Comparison of ENCODE assay signal across 8 mouse cellular contexts in genomic region chr2:18799966-18800645, GRCm38 (mm10).
DNase-seq lines count a peak whose midpoint lies in the region; ATAC-seq and TF ChIP-seq lines count a peak whose summit lies in the region.

No protein-coding gene starts in this region.

- intact Hi-C loops in left cerebral cortex, postnatal 14 days (cut with DNase I): no loop called here

- WGBS in forebrain, embryonic 16.5 days: under 1% methylated on average over 46 of the region's 46 CpGs
- WGBS in hindbrain, postnatal 0 days: under 1% methylated on average over 45 of the region's 46 CpGs

- peak overlapping the region; percentile 84 for H3K4me2 ChIP-seq in forebrain, embryonic 16.5 days (ENCODE audit: low read length)
- peak overlapping the region; percentile 78 for H3K4me2 ChIP-seq in hindbrain, postnatal 0 days (ENCODE audit: low read depth, low read length)

- H3K36me3 ChIP-seq in forebrain, embryonic 16.5 days (ENCODE audit: control insufficient read depth, insufficient read depth): no peaks in the 10 kb centered on the region
- H3K36me3 ChIP-seq in hindbrain, postnatal 0 days (ENCODE audit: insufficient read depth, low read length): no peaks in the 10 kb centered on the region

- peaks cover 25% of the 10 kb centered on the region for H3K4me1 ChIP-seq in forebrain, embryonic 16.5 days (replicated peaks; ENCODE audit: control insufficient read depth, insufficient read depth, low read length)
- H3K4me1 ChIP-seq in hindbrain, postnatal 0 days (ENCODE audit: insufficient read depth, low read length): peaks cover 6% of the 10 kb centered on the region

- ATAC-seq in forebrain, embryonic 16.5 days: peak; percentile 72
- ATAC-seq in hindbrain, postnatal 0 days: peak; percentile 90
- peak; percentile 25; the same call in 1 of the 2 replicates for ATAC-seq in megakaryocyte-erythroid progenitor cell, adult 5-6 weeks (replicated peaks; ENCODE audit: low FRiP score, low TSS enrichment, poor library complexity, severe bottlenecking)

- peaks cover 2% of the 10 kb centered on the region; the same call in 1 of the 2 replicates for H3K27me3 ChIP-seq in forebrain, embryonic 16.5 days (replicated peaks; ENCODE audit: control insufficient read depth, insufficient read depth, low read length)
- H3K27me3 ChIP-seq in hindbrain, postnatal 0 days (ENCODE audit: insufficient read depth, low read length): peaks cover 4% of the 10 kb centered on the region; the same call in 1 of the 2 replicates

- H3K9me3 ChIP-seq in forebrain, embryonic 16.5 days (ENCODE audit: control insufficient read depth, low read length): no peaks in the 10 kb centered on the region
- H3K9me3 ChIP-seq in hindbrain, postnatal 0 days (ENCODE audit: low read length): no peaks in the 10 kb centered on the region

- peak overlapping the region; percentile 45 for H3K4me3 ChIP-seq in forebrain, embryonic 16.5 days (replicated peaks; ENCODE audit: low read length)
- peak overlapping the region; percentile 49 for H3K4me3 ChIP-seq in hindbrain, postnatal 0 days (ENCODE audit: low read length)

- peak; percentile 59 for TF ChIP-seq CTCF in hindbrain, postnatal 0 days (IDR thresholded peaks at IDR 0.05; ENCODE audit: low read depth)

- DNase-seq in gastrocnemius, postnatal 10 days: peak; percentile 34
- no peak for DNase-seq in gastrocnemius, adult 8-10 months (ENCODE audit: low spot score in 2 of 2)
- peak; percentile 64 for DNase-seq in cerebellum, adult 11-12 months
- DNase-seq in hindbrain, postnatal 0 days (ENCODE audit: low spot score): peak; percentile 87
- DNase-seq in left cerebral cortex, postnatal 14 days (ENCODE audit: low spot score in 2 of 2): peak; percentile 77 to 80
- DNase-seq in right cerebral cortex, postnatal 36 days (ENCODE audit: low spot score in 2 of 2): peak; percentile 70 to 73

- H3K27ac ChIP-seq in forebrain, embryonic 16.5 days (ENCODE audit: low read length): peak overlapping the region; percentile 49; the same call in 1 of the 2 replicates
- H3K27ac ChIP-seq in hindbrain, postnatal 0 days: peak overlapping the region; percentile 82

- peak overlapping the region; percentile 55 for H3K9ac ChIP-seq in forebrain, embryonic 16.5 days (replicated peaks; ENCODE audit: low read depth, low read length)
- H3K9ac ChIP-seq in hindbrain, postnatal 0 days (replicated peaks; ENCODE audit: low read length): peak overlapping the region; percentile 57

Comparison
In these comparisons a context has a peak if more than half of its experiments do, and no peak if none do; other contexts are left out.
1. DNase-seq: peak in gastrocnemius, postnatal 10 days (single experiment), cerebellum, adult 11-12 months (single experiment), hindbrain, postnatal 0 days (single experiment), left cerebral cortex, postnatal 14 days (2 of 2) and right cerebral cortex, postnatal 36 days (2 of 2); none in gastrocnemius, adult 8-10 months (0 of 2).
2. ATAC-seq: peak in every context shown above with its lines; median percentile 90 in hindbrain, postnatal 0 days; 72 in forebrain, embryonic 16.5 days; 25 in megakaryocyte-erythroid progenitor cell, adult 5-6 weeks.